Mouse (Mus musculus) CH12.LX (cell line): ENCODE data around the gene Meis2. TPM values are rescaled to one million over a fixed set of nuclear protein-coding genes. Genes with fewer than 3 reads are reported as not detected.

Source experiments
- DNase-seq: peaks from one replicate; pipeline ENCODE4 v3.0.0-alpha.2; 2013; ENCODE audit errors: extremely low read depth
- H3K27ac ChIP-seq: 2 replicates; pipeline ENCODE4 v1.5.1; 2012; ENCODE audit warnings: low read depth, mild to moderate bottlenecking, control low read depth, moderate library complexity; ENCODE audit not compliant: insufficient read depth
- H3K27me3 ChIP-seq: replicated peaks from 2 replicates; pipeline ENCODE3; 2012; ENCODE audit warnings: inconsistent platforms
- H3K36me3 ChIP-seq, 2 experiments: replicated peaks in 1 of 2; 2 replicates each; pipeline versions ENCODE3 to v1.6.1; 2012; ENCODE audit warnings: inconsistent platforms in 1 of 2, low read length in 1 of 2, mild to moderate bottlenecking in 1 of 2, mixed read lengths in 1 of 2, moderate library complexity in 1 of 2; ENCODE audit not compliant: control insufficient read depth in 1 of 2, insufficient read depth in 1 of 2
- H3K4me1 ChIP-seq, 2 experiments: 2 replicates each; pipeline ENCODE4 v1.6.1; 2012; ENCODE audit warnings: inconsistent platforms in 1 of 2, moderate library complexity in 1 of 2; ENCODE audit not compliant: insufficient read depth in 2 of 2, control insufficient read depth in 1 of 2
- H3K4me2 ChIP-seq: 2 replicates; pipeline ENCODE4 v1.6.1; 2012; ENCODE audit warnings: low read depth, mild to moderate bottlenecking, control low read depth; ENCODE audit not compliant: poor library complexity, insufficient read depth, severe bottlenecking
- H3K4me3 ChIP-seq, 3 experiments: fragments of 150-350 bp in 1 of 3; sonication (generic) in 1 of 3; replicated peaks in 1 of 3; 2 replicates each; pipeline versions ENCODE3 to v1.5.1; 2011 to 2012; ENCODE audit warnings: low read depth in 2 of 3, low read length in 2 of 3, mild to moderate bottlenecking in 2 of 3, moderate library complexity in 2 of 3, control low read depth in 1 of 3, improper control_type of control experiment in 1 of 3, inconsistent platforms in 1 of 3, mixed read lengths in 1 of 3; ENCODE audit not compliant: poor library complexity in 1 of 3
- H3K79me2 ChIP-seq: replicated peaks from 2 replicates; pipeline ENCODE4 v1.6.1; 2012; ENCODE audit warnings: mild to moderate bottlenecking, moderate library complexity; ENCODE audit not compliant: control insufficient read depth, poor library complexity, insufficient read depth, severe bottlenecking; ENCODE audit errors: extremely low read depth
- H3K9ac ChIP-seq: 2 replicates; pipeline ENCODE4 v1.6.1; 2012; ENCODE audit warnings: low read depth, mild to moderate bottlenecking, control low read depth, moderate library complexity; ENCODE audit not compliant: insufficient read depth
- H3K9me3 ChIP-seq: replicated peaks from 2 replicates; pipeline ENCODE3; 2012; ENCODE audit warnings: low read length, inconsistent platforms, mixed read lengths
- BHLHE40 ChIP-seq: IDR thresholded peaks from 2 replicates; pipeline ENCODE4 v1.6.1; 2011; ENCODE audit warnings: mild to moderate bottlenecking, low read depth, low read length, improper control_type of control experiment
- CHD2 ChIP-seq: IDR thresholded peaks from 2 replicates; pipeline ENCODE4 v1.6.1; 2011; ENCODE audit warnings: low read length, improper control_type of control experiment
- ELF1 ChIP-seq: IDR thresholded peaks from 2 replicates; pipeline ENCODE4 v1.6.1; 2014; ENCODE audit warnings: low read depth, mild to moderate bottlenecking, inconsistent platforms, low read length, improper control_type of control experiment
- EP300 ChIP-seq: IDR thresholded peaks from 2 replicates; pipeline ENCODE4 v1.6.1; 2011; ENCODE audit warnings: low read length, improper control_type of control experiment
- ETS1 ChIP-seq: conservative IDR thresholded peaks from 2 replicates; pipeline ENCODE4 v1.6.1; 2012; ENCODE audit warnings: low read depth, mild to moderate bottlenecking, inconsistent platforms, low read length, improper control_type of control experiment, moderate library complexity
- GABPA ChIP-seq: IDR thresholded peaks from 2 replicates; pipeline ENCODE4 v1.6.1; 2012; ENCODE audit warnings: low read depth, low read length, improper control_type of control experiment, inconsistent platforms; ENCODE audit not compliant: insufficient replicate concordance
- HCFC1 ChIP-seq: IDR thresholded peaks from 2 replicates; pipeline ENCODE4 v1.6.1; 2012; ENCODE audit warnings: low read depth, mild to moderate bottlenecking, inconsistent platforms, low read length, improper control_type of control experiment
- IRF4 ChIP-seq: IDR thresholded peaks from 2 replicates; pipeline ENCODE4 v1.6.1; 2014; ENCODE audit warnings: low read depth, mild to moderate bottlenecking, inconsistent platforms, low read length, improper control_type of control experiment
- JUND ChIP-seq: conservative IDR thresholded peaks from 2 replicates; pipeline ENCODE4 v1.6.1; 2011; ENCODE audit warnings: low read depth, low read length, improper control_type of control experiment
- KAT2A ChIP-seq: IDR thresholded peaks from 2 replicates; pipeline ENCODE4 v1.6.1; 2012; ENCODE audit warnings: low read length, improper control_type of control experiment, inconsistent platforms; ENCODE audit not compliant: insufficient replicate concordance
- MAFK ChIP-seq: IDR thresholded peaks from 2 replicates; pipeline ENCODE4 v1.6.1; 2011; ENCODE audit warnings: low read length, improper control_type of control experiment; ENCODE audit not compliant: insufficient replicate concordance
- MAX ChIP-seq: IDR thresholded peaks from 2 replicates; pipeline ENCODE4 v1.6.1; 2011; ENCODE audit warnings: low read length, improper control_type of control experiment
- MAZ ChIP-seq: IDR thresholded peaks from 2 replicates; pipeline ENCODE4 v1.6.1; 2012; ENCODE audit warnings: low read depth, mild to moderate bottlenecking, inconsistent platforms, low read length, improper control_type of control experiment, moderate library complexity
- MEF2A ChIP-seq: IDR thresholded peaks from 2 replicates; pipeline ENCODE4 v1.6.1; 2014; ENCODE audit warnings: low read depth, mild to moderate bottlenecking, inconsistent platforms, low read length, improper control_type of control experiment, borderline replicate concordance
- MXI1 ChIP-seq: IDR thresholded peaks from 2 replicates; pipeline ENCODE4 v1.6.1; 2011; ENCODE audit warnings: mild to moderate bottlenecking, low read depth, low read length, improper control_type of control experiment
- NELFE ChIP-seq: IDR thresholded peaks from 2 replicates; pipeline ENCODE4 v1.6.1; 2011; ENCODE audit warnings: low read depth, low read length, improper control_type of control experiment
- NRF1 ChIP-seq: IDR thresholded peaks from 2 replicates; pipeline ENCODE4 v1.6.1; 2014; ENCODE audit warnings: low read depth, mild to moderate bottlenecking, inconsistent platforms, low read length, improper control_type of control experiment, moderate library complexity
- POLR2A ChIP-seq: IDR thresholded peaks from 2 replicates; pipeline ENCODE4 v1.6.1; 2011; ENCODE audit warnings: low read depth, mild to moderate bottlenecking, improper control_type of control experiment, low read length
- POLR2AphosphoS2 ChIP-seq: IDR thresholded peaks from 2 replicates; pipeline ENCODE4 v1.6.1; 2011; ENCODE audit warnings: low read depth, low read length, improper control_type of control experiment
- RAD21 ChIP-seq: IDR thresholded peaks from 2 replicates; pipeline ENCODE4 v1.6.1; 2011; ENCODE audit warnings: low read depth, mild to moderate bottlenecking, low read length, improper control_type of control experiment, moderate library complexity
- RCOR1 ChIP-seq: conservative IDR thresholded peaks from 2 replicates; pipeline ENCODE4 v1.6.1; 2012; ENCODE audit warnings: low read depth, mild to moderate bottlenecking, inconsistent platforms, low read length, improper control_type of control experiment
- SIN3A ChIP-seq: IDR thresholded peaks from 2 replicates; pipeline ENCODE4 v1.6.1; 2012; ENCODE audit warnings: low read length, improper control_type of control experiment, inconsistent platforms
- TCF12 ChIP-seq: IDR thresholded peaks from 2 replicates; pipeline ENCODE4 v1.6.1; 2014; ENCODE audit warnings: low read depth, mild to moderate bottlenecking, inconsistent platforms, low read length, improper control_type of control experiment
- UBTF ChIP-seq: IDR thresholded peaks from 2 replicates; pipeline ENCODE4 v1.6.1; 2012; ENCODE audit warnings: low read depth, mild to moderate bottlenecking, inconsistent platforms, low read length, improper control_type of control experiment, moderate library complexity
- USF1 ChIP-seq: IDR thresholded peaks from 2 replicates; pipeline ENCODE4 v1.6.1; 2014; ENCODE audit warnings: low read depth, mild to moderate bottlenecking, inconsistent platforms, low read length, improper control_type of control experiment
- ZC3H11A ChIP-seq: IDR thresholded peaks from 2 replicates; pipeline ENCODE4 v1.6.1; 2012; ENCODE audit warnings: low read depth, mild to moderate bottlenecking, inconsistent platforms, low read length, improper control_type of control experiment
- ZKSCAN1 ChIP-seq: IDR thresholded peaks from 2 replicates; pipeline ENCODE4 v1.6.1; 2012; ENCODE audit warnings: low read depth, inconsistent platforms, low read length, improper control_type of control experiment, borderline replicate concordance
- dilution Hi-C: fragments of 300-500 bp; cut with MboI; formaldehyde crosslinking; loops from 2 replicates; pipeline ENCODE4 v1.14.3; 2020; ENCODE audit warnings: low sequenced_read_pairs; ENCODE audit not compliant: extremely low pct_unique_long_range_greater_than_20kb, extremely low pct_ligation_motif_present
- in situ Hi-C: fragments of 300-500 bp; cut with MboI; formaldehyde crosslinking; loops from 3 replicates; pipeline ENCODE4 v1.14.3; 2019; ENCODE audit warnings: low sequenced_read_pairs, low pct_ligation_motif_present, low pct_unique_long_range_greater_than_20kb, mixed read lengths
- polyA plus RNA-seq: library from polyadenylated mRNA; unstranded; fragments of >175 nt; gene quantifications from 2 replicates; pipeline ENCODE4 v1.2.1, GENCODE M21; 2012; ENCODE audit warnings: low read depth; ENCODE audit not compliant: insufficient read length
- total RNA-seq, 2 experiments: library from RNA; depleted of rRNA; stranded (reverse); fragments of 300-350 nt in 1 of 2; fragments of >200 nt in 1 of 2; gene quantifications; 2 replicates each; pipeline ENCODE4 v1.2.3; 2012 to 2014

Meis2 gene
- total and polyA plus RNA-seq, 3 experiments = not detected

- no peaks in the 10 kb centered on the region for H3K4me1 ChIP-seq
- H3K4me2 ChIP-seq = no peak overlapping the region
- in situ Hi-C loops (no loop called here), dilution Hi-C loops (no loop called here)
- H3K27ac ChIP-seq = no peak overlapping the region
- peaks cover 12% of the 10 kb centered on the region for H3K9me3 ChIP-seq
- H3K4me3 ChIP-seq = no peak overlapping the region
- H3K79me2 ChIP-seq = no peaks in the 10 kb centered on the region
- TF ChIP-seq NRF1 = no peak
- no peak for TF ChIP-seq EP300
- no peak for TF ChIP-seq POLR2AphosphoS2
- TF ChIP-seq MAZ = no peak
- no peak for TF ChIP-seq IRF4
- no peak for TF ChIP-seq RAD21
- TF ChIP-seq MEF2A = no peak
- TF ChIP-seq RCOR1 = no peak
- no peak for TF ChIP-seq ELF1
- no peak for TF ChIP-seq ETS1
- TF ChIP-seq ZKSCAN1 = no peak
- no peak for TF ChIP-seq ZC3H11A
- H3K27me3 ChIP-seq = no peaks in the 10 kb centered on the region
- H3K9ac ChIP-seq = no peak overlapping the region
- DNase-seq = no peak
- H3K36me3 ChIP-seq = no peaks in the 10 kb centered on the region
Observed at GRCm38 (mm10) chr2:116062251-116062651, 3.4 kb downstream of the Meis2 start.

DNA sequence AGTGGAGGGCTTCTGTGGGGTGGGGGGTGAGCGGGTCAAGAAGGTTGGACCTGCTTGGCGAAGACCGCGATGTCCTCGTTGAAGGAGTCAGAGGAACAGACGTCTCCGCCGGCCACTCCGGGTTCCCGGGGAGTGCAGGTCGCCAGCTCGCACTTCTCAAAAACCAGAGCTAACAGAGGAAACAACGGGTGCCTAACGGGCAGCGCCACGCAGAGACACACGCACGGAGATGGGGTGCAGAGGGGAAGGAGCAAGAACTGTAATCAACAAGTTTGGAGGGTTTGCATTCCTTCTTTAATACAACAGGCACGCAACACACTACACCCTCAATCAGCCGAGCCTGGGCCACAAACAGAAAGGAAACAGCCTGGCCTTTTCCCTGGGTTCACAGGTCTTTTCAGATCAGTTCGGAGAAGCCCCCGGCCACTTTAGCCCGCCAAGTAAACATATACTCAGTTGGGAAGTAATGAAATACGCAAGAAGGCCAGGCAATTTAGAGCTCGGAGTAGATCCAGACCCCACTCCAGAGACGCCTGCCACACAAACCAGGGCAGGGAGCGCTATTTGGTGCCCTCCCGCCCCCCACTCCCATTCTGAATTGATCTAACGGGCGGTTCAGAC lies 4.1 kb downstream of the Meis2 start:
- in situ Hi-C loops (no loop called here), dilution Hi-C loops (no loop called here)
- Histone ChIP-seq H3K4me2 (no peak overlapping the region), H3K4me3 (no peak overlapping the region), H3K36me3 (no peaks in the 10 kb centered on the region), H3K9ac (no peak overlapping the region), H3K9me3 (peaks cover 8% of the 10 kb centered on the region), H3K4me1 (no peaks in the 10 kb centered on the region), H3K27ac (no peak overlapping the region), H3K79me2 (no peaks in the 10 kb centered on the region), H3K27me3 (no peaks in the 10 kb centered on the region)
- DNase-seq = no peak
- TF ChIP-seq NELFE (no peak), UBTF (no peak), ZC3H11A (no peak), GABPA (no peak), MAFK (no peak), USF1 (no peak), EP300 (no peak), SIN3A (no peak), MAX (no peak), CHD2 (no peak), POLR2AphosphoS2 (no peak), BHLHE40 (no peak), TCF12 (no peak), JUND (no peak), MXI1 (no peak), NRF1 (no peak), HCFC1 (no peak), IRF4 (no peak), POLR2A (no peak), KAT2A (no peak)
